ENCODE assay signal across 9 mouse cellular contexts in genomic region chr12:71768471-71768870, GRCm38 (mm10).
DNase-seq lines count a peak whose midpoint lies in the region; ATAC-seq and TF ChIP-seq lines count a peak whose summit lies in the region.
"Had no signal": no experiment of that assay in that cellular context is flagged by ENCODE, and none has a peak within 500 bp of the region (broad histone marks: within the 10 kb centered on the region; RNA-seq: fewer than 3 reads in every experiment).

No protein-coding gene starts in this region.

- peak; percentile 45; the same call in 1 of the 2 replicates for ATAC-seq in G1E (ENCODE audit: extremely low read depth, insufficient number of reproducible peaks, low FRiP score, poor library complexity, severe bottlenecking)
- peak; percentile 64; the same call in 1 of the 2 replicates for ATAC-seq in frontal cortex, adult (ENCODE audit: low TSS enrichment)
- peak; percentile 63 for ATAC-seq in lung, postnatal 0 days

- no peak overlapping the region for H3K9ac ChIP-seq in lung, postnatal 0 days (replicated peaks; ENCODE audit: low read depth)

- 1% methylated on average over 12 of the region's 12 CpGs for WGBS in cerebellum, adult 2 months
- 5% methylated on average over 12 of the region's 12 CpGs for WGBS in hindbrain, embryonic 10.5 days
- 3% methylated on average over 12 of the region's 12 CpGs for WGBS in lung, postnatal 0 days

- no peaks in the 10 kb centered on the region for H3K36me3 ChIP-seq in G1E (replicated peaks)
- H3K36me3 ChIP-seq in hindbrain, embryonic 10.5 days, result no peaks in the 10 kb centered on the region
- no peaks in the 10 kb centered on the region for H3K36me3 ChIP-seq in lung, postnatal 0 days (ENCODE audit: insufficient read depth, low read length)

- H3K4me1 ChIP-seq in G1E (ENCODE audit: insufficient read depth, low read depth, low read length), result peaks cover 3% of the 10 kb centered on the region; the same call in 1 of the 2 replicates
- H3K4me1 ChIP-seq in cerebellum, adult 2 months (ENCODE audit: control insufficient read depth, insufficient read depth, low read length), result no peaks in the 10 kb centered on the region; the same call in 1 of the 2 replicates
- H3K4me1 ChIP-seq in hindbrain, embryonic 10.5 days (replicated peaks), result peaks cover 16% of the 10 kb centered on the region
- no peaks in the 10 kb centered on the region for H3K4me1 ChIP-seq in lung, postnatal 0 days (ENCODE audit: insufficient read depth, low read depth, low read length)

- peak; percentile 67 for DNase-seq in G1E (ENCODE audit: low spot score)
- peak; percentile 53 to 78 for DNase-seq in cerebellum, adult 2 months
- peak; percentile 77 for DNase-seq in hindbrain, embryonic 10.5 days (ENCODE audit: low spot score)
- DNase-seq in layer of hippocampus, adult 9-10 months (ENCODE audit: low spot score), result peak; percentile 83
- DNase-seq in lung, postnatal 0 days (ENCODE audit: low spot score), result peak; percentile 87
- DNase-seq in ovary, postnatal 36 days (ENCODE audit: low spot score), result peak; percentile 78
- DNase-seq in thymus, postnatal 14 days, result peak; percentile 67

- no peak for TF ChIP-seq EP300 in lung, postnatal 0 days (IDR thresholded peaks at IDR 0.05)

- peaks cover 23% of the 10 kb centered on the region for H3K27me3 ChIP-seq in G1E (ENCODE audit: insufficient read depth, low read length)
- no peaks in the 10 kb centered on the region for H3K27me3 ChIP-seq in cerebellum, adult 2 months (ENCODE audit: control insufficient read depth, insufficient read depth, low read length)
- H3K27me3 ChIP-seq in hindbrain, embryonic 10.5 days (ENCODE audit: insufficient read depth, poor library complexity, severe bottlenecking), result no peaks in the 10 kb centered on the region
- no peaks in the 10 kb centered on the region for H3K27me3 ChIP-seq in lung, postnatal 0 days (replicated peaks; ENCODE audit: insufficient read depth, low read length)

- H3K4me3 ChIP-seq in G1E (ENCODE audit: low read depth, low read length), result no peak overlapping the region
- no peak overlapping the region for H3K4me3 ChIP-seq in cerebellum, adult 2 months (replicated peaks; ENCODE audit: insufficient read depth, low read depth, low read length)
- H3K4me3 ChIP-seq in hindbrain, embryonic 10.5 days, result peak overlapping the region; percentile 40
- H3K4me3 ChIP-seq in lung, postnatal 0 days (ENCODE audit: low read depth, low read length), result peak overlapping the region; percentile 25

- no peaks in the 10 kb centered on the region for H3K9me3 ChIP-seq in G1E (replicated peaks)
- H3K9me3 ChIP-seq in hindbrain, embryonic 10.5 days, result no peaks in the 10 kb centered on the region
- no peaks in the 10 kb centered on the region for H3K9me3 ChIP-seq in lung, postnatal 0 days (ENCODE audit: low read length)

- H3K4me2 ChIP-seq in lung, postnatal 0 days (replicated peaks; ENCODE audit: low read depth, low read length), result peak overlapping the region; percentile 55

- H3K27ac ChIP-seq in cerebellum, adult 2 months (ENCODE audit: insufficient read depth, low read length), result no peak overlapping the region
- no peak overlapping the region for H3K27ac ChIP-seq in hindbrain, embryonic 10.5 days
- H3K27ac ChIP-seq in lung, postnatal 0 days (ENCODE audit: low read length), result no peak overlapping the region
- H3K27ac ChIP-seq: macrophage had no signal

- TF ChIP-seq POLR2A in cerebellum, adult 2 months (IDR thresholded peaks at IDR 0.05; ENCODE audit: borderline replicate concordance, insufficient read depth, low read length), result no peak

- peak; percentile 84 for TF ChIP-seq CTCF in G1E (IDR thresholded peaks at IDR 0.05; ENCODE audit: low read depth, low read length)
- peak; percentile 96 for TF ChIP-seq CTCF in cerebellum, adult 2 months (IDR thresholded peaks at IDR 0.05; ENCODE audit: borderline replicate concordance, insufficient read depth, low read depth, low read length)
- TF ChIP-seq CTCF in lung, postnatal 0 days (IDR thresholded peaks at IDR 0.05), result peak; percentile 93

Comparison
In these comparisons a context has a peak if more than half of its experiments do, and no peak if none do; other contexts are left out.
1. H3K4me3 ChIP-seq: peak in hindbrain, embryonic 10.5 days (single experiment) and lung, postnatal 0 days (single experiment); none in G1E (single experiment) and cerebellum, adult 2 months (single experiment).
2. Peak in every context shown above with its lines, with median percentiles within 50 percentile points of each other: ATAC-seq, DNase-seq and CTCF ChIP-seq.